Mouse (Mus musculus) spleen, adult 18-20 months (tissue): ENCODE measurements around the gene Zfp653.
"Not testable (repeated sequence)": the region's sequence is repeated elsewhere in the genome, so short reads cannot be mapped to it uniquely, and the experiment has no call there.

ENCODE experiments used
- DNase-seq, 2 experiments: peaks; one replicate each; pipeline ENCODE4 v3.0.0; 2022; ENCODE audit warnings: mixed read lengths in 2 of 2

Zfp653 gene

DNA sequence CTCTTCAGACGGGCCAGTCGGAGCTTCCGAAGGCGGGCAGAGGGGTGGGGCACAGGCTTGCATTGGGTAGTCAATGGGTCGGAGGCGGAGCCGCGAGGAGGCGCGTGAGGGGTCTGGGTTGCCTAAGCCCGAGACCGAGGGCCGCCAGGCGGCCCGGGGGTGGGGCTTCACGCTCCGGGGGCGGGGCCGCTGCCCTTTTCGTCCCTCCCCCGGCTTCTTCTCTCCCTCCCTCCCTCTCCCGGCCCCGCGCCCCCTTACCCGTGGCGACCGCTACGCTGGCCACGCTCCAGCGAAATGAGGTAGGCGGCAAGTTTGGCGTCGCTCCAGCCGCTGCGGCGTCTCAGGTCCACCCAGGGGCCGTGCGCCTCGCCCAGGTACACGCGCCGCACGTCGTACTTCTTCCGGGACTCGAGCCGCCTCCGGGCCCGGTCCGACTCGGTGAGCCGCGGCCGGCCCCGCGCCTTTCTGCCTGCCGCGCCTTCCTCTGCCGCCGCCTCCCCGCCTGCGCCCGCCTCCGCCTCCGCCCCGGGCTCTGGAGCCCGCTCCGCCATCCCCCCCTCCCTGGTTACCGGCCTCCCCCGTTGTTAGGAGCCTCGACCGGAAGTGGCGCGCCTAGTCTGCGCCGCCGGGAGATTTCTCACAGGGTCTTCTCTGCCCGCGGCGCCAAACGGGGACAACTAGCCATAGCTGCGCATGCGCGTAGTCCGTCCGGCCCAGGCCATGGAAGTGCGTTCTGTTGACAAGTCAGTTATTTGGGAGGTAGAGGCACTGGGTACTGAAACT, at the start of gene Zfp653, which contains the start of gene Gm49318:
Zfp653 (minus strand) TSS at position 586 of the 783 bp plus-strand sequence.
Gm49318 (minus strand) TSS at position 469 of the 783 bp plus-strand sequence.
- peak; percentile 94 for DNase-seq

GRCm38 (mm10) chr9:22119543-22119942, 48.4 kb upstream of the Zfp653 start:
- no peak for DNase-seq

- DNase-seq: peak; percentile 31 to 68
These were observed 46.7 kb upstream of the Zfp653 start for GRCm38 (mm10) chr9:22117754-22118456.

- DNase-seq: peak; percentile 85 to 89
These were observed 45.7 kb upstream of the Zfp653 start, which contains the start of gene Elof1 for GRCm38 (mm10) chr9:22116740-22117426. Elof1 (minus strand) TSS chr9:22117172.

- no peak for DNase-seq
These were observed 44.9 kb upstream of the Zfp653 start for GRCm38 (mm10) chr9:22116086-22116485.

GRCm38 (mm10) chr9:22115635-22116034, 44.5 kb upstream of the Zfp653 start:
- DNase-seq: no peak

- no peak for DNase-seq
These were observed 37.0 kb upstream of the Zfp653 start for GRCm38 (mm10) chr9:22108194-22108593.

GRCm38 (mm10) chr9:22099922-22100321, 28.7 kb upstream of the Zfp653 start:
- DNase-seq: no peak

GRCm38 (mm10) chr9:22098993-22099696, 28.0 kb upstream of the Zfp653 start, which contains the start of gene Cnn1:
Cnn1 (plus strand) TSS chr9:22099216.
- no peak for DNase-seq

DNA sequence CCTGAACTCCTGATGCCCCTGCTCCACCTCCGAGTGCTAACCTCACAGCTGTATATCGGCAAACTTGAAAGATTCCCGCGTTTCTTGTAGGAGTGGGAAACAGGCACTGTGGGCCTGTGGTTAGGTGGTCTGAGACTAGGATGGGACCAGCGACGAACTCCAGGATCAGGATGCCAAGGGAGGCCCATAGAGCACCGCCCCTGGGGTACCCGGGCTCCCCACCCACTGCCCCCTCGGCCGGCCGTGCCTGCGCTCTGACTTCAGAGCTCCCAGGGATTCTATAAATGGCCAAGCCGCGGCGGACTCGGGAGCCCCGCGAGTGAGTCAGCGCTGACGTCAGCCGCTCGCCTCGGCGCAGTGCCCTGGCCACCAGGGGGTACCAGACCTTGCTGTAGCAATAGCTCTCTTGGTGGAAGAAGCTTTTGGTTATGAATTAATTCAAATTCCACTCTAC, 24.7 kb upstream of the Zfp653 start:
- DNase-seq: peak; percentile 76 to 87

DNA sequence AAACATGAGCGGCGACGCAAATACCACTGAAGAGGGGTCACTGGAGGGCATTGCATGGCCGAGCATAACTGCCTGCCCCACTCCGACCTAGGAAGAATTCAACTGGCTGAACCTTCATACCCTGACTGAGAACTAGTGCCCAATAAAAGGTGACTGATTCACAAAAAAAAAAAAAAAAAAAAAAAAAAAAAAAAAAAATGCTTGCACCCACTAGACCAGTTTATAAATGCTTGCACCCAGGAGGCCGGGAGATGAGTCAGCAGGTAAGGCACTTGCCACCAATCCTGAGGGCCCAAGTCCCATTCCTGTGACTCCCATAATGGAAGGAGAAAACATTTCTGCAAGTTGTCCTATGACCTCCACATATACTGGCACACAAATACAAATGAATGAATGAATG, 21.6 kb upstream of the Zfp653 start:
- no peak for DNase-seq

- DNase-seq: no peak
These were observed 18.8 kb upstream of the Zfp653 start for GRCm38 (mm10) chr9:22089986-22090385.

- no peak for DNase-seq
These were observed 18.1 kb upstream of the Zfp653 start for GRCm38 (mm10) chr9:22089281-22089680.

DNA sequence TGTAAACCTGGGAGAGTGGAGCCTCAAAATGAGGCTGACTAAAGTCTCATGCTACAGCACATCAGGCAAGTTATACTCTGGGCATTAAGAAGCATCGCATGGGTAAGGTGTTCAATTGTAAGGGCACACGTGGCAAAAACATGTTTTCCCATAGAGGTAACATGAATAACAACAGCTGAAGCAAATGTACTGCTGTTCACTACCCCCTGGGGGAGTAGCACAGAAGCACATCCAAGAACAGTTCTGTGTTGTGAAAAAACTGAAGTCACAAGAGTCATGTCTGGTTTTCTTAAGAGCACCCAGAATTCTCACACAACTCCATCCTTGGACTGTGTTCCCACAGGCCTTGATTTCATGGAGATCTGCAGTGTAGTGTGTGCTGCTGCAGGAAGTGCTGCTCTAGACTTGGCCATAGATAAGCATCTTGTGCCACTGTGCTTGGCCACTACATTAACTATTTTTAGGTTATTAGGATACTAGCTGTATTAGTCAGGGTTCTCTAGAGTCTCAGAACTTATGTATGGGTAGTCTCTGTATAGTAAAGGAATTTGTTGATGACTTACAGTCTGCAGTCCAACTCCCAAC, 15.9 kb upstream of the Zfp653 start:
- DNase-seq: no peak

DNA sequence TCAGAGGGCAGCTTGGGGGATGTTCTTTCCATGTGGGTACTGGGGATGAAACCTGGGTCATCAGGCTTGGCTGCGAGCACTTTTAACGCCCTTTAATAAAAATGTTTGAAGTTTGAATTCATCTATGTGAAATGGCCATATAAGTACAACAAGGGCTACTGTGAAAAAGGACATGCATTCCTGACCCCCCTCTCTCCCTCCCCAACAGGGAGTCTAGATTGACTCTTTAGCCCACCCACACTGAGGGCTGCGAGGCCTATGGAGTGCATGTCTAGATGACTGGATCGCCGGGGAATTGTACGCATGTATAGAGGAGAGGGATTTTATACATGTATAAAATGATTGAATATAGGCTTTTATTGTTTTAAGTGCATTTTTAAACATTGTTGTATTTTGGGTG, 14.8 kb upstream of the Zfp653 start:
- DNase-seq: no peak

GRCm38 (mm10) chr9:22085022-22085834, 14.1 kb upstream of the Zfp653 start, which contains the start of gene Ecsit:
Ecsit (minus strand) TSS chr9:22085438.
- peak; percentile 81 to 86 for DNase-seq

GRCm38 (mm10) chr9:22084667-22085021, 13.5 kb upstream of the Zfp653 start:
- no peak for DNase-seq

DNA sequence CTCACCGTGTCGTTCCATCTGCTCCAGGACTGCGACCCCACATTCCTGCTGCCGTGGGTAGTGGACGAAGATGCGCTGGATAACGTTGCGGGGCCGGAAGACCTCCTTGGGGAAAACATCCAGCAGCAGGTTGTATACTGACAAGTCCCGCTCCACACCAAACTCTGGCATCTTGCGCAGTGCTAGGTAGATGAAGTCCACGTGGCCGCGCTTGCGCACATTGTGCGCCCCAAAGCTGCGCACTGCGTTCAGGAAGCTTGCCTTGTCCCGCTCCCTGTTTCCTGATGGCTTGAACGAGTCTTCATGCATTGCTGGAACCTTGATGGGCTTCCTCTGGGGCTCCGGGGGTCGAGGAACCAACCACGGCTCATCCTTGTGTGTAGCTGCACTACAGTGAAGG, 5.0 kb upstream of the Zfp653 start:
- no peak for DNase-seq

GRCm38 (mm10) chr9:22075778-22076177, 4.6 kb upstream of the Zfp653 start:
- not testable (repeated sequence) for DNase-seq

- DNase-seq: no peak
These were observed 1.1 kb upstream of the Zfp653 start for GRCm38 (mm10) chr9:22072276-22072675.

- no peak for DNase-seq
These were observed 1.2 kb downstream of the Zfp653 start for GRCm38 (mm10) chr9:22069881-22070553.
